Mouse (Mus musculus) heart, postnatal 0 days (tissue): ENCODE results near the gene Amacr.

Experiments used
- CTCF ChIP-seq: IDR thresholded peaks from 2 replicates; pipeline ENCODE4 v1.5.1; 2016; ENCODE audit warnings: antibody characterized with exemption, control low read depth, low read depth
- EP300 ChIP-seq: IDR thresholded peaks from 2 replicates; pipeline ENCODE4 v1.6.1; 2016; ENCODE audit warnings: antibody characterized with exemption, low read depth

DNA sequence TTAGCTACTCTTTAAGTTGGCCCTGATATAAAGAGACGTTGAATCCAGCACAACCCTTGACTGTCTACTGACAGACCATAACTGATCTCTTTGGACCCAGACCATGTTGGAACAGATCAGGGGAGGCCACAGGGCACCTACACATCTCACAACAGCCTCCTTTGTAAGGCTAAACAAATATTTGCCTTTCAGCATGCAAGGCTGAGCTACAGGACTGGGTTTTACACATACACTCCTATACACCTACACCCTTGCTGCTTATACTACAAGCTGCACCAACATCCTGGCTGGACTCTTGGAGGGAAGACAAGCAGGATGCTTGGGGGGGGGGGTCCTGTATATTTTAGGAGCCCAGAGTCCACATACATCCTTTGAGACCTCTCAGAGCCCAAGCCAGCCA lies 33.7 kb upstream of the Amacr start:
- TF ChIP-seq EP300: no peak
- TF ChIP-seq CTCF: no peak
